Mouse (Mus musculus): ENCODE data around the gene Macrod2. TPM values are rescaled to one million over a fixed set of nuclear protein-coding genes. Genes with fewer than 3 reads are reported as not detected.

Gene Macrod2
- polyA plus RNA-seq, 1 experiment from 2014 or later = 34.8 TPM

DNA sequence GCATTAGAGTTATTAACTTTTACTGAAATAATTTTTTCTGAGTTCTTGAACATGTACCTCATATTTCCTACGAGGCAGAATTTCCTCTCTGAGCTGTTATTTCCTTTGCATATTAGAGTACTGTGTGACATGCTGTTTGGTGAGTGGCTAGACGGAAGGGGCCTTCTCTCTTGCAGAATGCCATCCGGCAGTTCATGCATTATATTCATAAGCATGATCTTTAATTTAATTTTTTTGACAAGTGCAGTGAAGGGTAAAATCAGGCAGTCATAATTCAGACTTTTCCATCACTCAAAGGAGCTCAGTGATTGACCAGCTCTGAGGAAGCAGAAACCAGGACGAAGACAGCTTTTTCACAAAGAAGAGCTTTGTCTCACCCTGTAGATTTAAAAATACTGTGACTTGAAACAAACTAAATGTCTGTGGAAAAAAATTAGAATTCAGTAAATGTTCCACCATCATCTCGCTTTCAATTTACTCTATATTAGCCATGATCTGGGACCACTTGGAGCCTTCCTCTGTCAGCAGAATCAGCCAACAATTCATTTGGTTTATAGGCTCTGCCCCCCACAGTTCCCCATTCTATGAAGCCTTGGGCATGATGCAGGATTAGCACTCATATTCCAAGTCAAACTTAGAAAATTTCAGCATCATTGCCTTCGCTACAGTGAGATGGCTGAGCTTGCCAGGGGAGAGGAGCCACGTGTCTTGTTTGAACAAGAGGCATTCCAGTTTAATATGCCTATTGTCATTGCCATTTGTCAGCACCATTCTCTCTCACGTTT, 1827.2 kb downstream of the Macrod2 start:
- no peak for ATAC-seq (replicated peaks; ENCODE audit: low FRiP score)
- Histone ChIP-seq H3K36me3 (no peaks in the 10 kb centered on the region), H3K27me3 (no peaks in the 10 kb centered on the region), H3K9me3 (replicated peaks) (no peaks in the 10 kb centered on the region), H3K4me3 (replicated peaks) (no peak overlapping the region), H3K4me1 (no peaks in the 10 kb centered on the region), H3K27ac (no peak overlapping the region), H3K4me2 (no peak overlapping the region), H3K9ac (no peak overlapping the region)
- WGBS = 65% methylated on average over 8 of the region's 8 CpGs

DNA sequence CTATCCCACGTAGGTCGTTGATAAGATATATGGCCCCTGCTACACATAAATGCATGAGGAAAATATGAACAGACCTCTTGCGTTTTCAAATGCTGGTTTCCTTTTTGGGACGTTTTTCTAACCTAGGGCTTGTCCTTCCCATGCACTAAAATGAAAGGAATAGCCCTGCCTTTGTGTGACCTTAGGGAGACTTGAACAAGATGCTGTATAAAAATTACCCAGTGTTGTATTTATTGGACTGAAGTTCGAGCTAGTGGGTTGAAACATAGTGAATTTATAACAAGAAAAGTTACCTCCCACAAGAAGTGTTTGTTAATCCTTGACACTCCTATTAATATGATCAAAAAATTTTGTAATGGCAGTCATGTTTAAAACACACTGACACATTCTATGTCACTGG, 1827.8 kb downstream of the Macrod2 start:
- WGBS = 37% methylated on average over 5 of the region's 5 CpGs
- Histone ChIP-seq H3K4me3 (replicated peaks) (no peak overlapping the region), H3K9me3 (replicated peaks) (no peaks in the 10 kb centered on the region), H3K27me3 (no peaks in the 10 kb centered on the region), H3K9ac (no peak overlapping the region), H3K4me1 (no peaks in the 10 kb centered on the region), H3K4me2 (no peak overlapping the region), H3K27ac (no peak overlapping the region), H3K36me3 (no peaks in the 10 kb centered on the region)
- no peak for ATAC-seq (replicated peaks; ENCODE audit: low FRiP score)

DNA sequence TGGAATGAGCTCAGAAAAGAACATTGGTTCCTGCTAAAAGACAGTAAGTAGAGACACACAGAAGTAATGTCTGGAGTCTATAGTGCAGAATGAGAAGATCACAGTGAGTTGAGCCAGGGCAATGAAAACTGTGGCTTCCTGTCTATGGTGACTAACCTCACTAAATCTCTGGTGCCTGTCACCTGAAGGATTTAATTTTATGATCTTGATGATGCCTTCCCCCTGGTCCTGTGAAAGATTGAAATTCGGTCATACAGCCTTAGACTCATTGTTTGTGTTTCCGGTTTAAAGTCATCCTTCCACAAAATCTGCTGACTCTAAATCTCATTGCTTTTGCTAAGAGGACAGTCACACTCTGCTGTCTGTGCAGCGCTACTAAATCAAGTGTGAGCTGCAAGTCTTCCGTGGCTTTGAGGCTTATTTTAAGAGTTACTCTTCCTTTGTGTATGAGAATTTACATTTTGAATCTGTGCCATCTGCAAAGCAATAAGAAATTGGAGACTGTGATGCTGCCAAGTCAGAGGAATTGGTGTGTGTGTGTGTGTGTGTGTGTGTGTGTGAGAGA, 1836.0 kb downstream of the Macrod2 start:
- Histone ChIP-seq H3K4me3 (replicated peaks) (no peak overlapping the region), H3K36me3 (no peaks in the 10 kb centered on the region), H3K4me2 (no peak overlapping the region), H3K27ac (no peak overlapping the region), H3K9ac (no peak overlapping the region), H3K27me3 (no peaks in the 10 kb centered on the region), H3K9me3 (replicated peaks) (no peaks in the 10 kb centered on the region), H3K4me1 (0 out of 2 replicates have a peak, but pooled peaks cover 4% of the 10 kb centered on the region)
- WGBS = 25% methylated on average over 4 of the region's 4 CpGs
- ATAC-seq (replicated peaks; ENCODE audit: low FRiP score) = no peak

DNA sequence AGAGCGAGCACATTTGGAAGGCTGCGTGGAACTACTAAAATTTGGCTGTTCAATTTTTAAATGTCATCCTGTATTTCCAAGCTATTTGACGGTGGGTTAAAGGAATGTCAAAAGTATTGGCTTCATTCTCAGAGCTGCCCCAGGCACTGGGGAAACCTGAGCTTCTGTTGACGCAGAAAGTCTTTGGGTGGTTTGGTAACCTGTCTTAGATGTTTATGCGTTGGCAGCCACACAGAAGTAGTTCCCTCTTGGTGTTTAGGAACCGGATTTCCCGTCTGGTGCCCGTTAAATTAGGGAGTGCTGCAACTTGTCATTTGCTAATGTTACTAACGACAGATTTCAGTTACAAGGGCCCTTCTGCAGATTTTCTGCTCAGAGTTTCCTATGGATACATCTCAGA, 1837.7 kb downstream of the Macrod2 start:
- WGBS = 50% methylated on average over 9 of the region's 9 CpGs

GRCm38 (mm10) chr2:142243483-142243882, 1848.4 kb downstream of the Macrod2 start:
- no peaks in the 10 kb centered on the region for H3K9me3 ChIP-seq (replicated peaks)
- H3K4me3 ChIP-seq (replicated peaks) = no peak overlapping the region
- WGBS = 82% methylated on average over 4 of the region's 4 CpGs
- no peaks in the 10 kb centered on the region for H3K36me3 ChIP-seq
- ATAC-seq (replicated peaks; ENCODE audit: low FRiP score) = no peak
- H3K9ac ChIP-seq = no peak overlapping the region
- H3K27ac ChIP-seq = no peak overlapping the region
- no peaks in the 10 kb centered on the region for H3K4me1 ChIP-seq
- no peak overlapping the region for H3K4me2 ChIP-seq
- no peaks in the 10 kb centered on the region for H3K27me3 ChIP-seq

More for the DNA sequence above, 1837.7 kb downstream of the Macrod2 start:
- Histone ChIP-seq H3K4me1 (0 out of 2 replicates have a peak, but pooled peaks cover 4% of the 10 kb centered on the region), H3K36me3 (no peaks in the 10 kb centered on the region), H3K4me3 (replicated peaks) (no peak overlapping the region), H3K4me2 (no peak overlapping the region), H3K27ac (no peak overlapping the region), H3K9me3 (replicated peaks) (no peaks in the 10 kb centered on the region), H3K27me3 (no peaks in the 10 kb centered on the region), H3K9ac (no peak overlapping the region)
- no peak for ATAC-seq (replicated peaks; ENCODE audit: low FRiP score)

- Histone ChIP-seq H3K9ac (no peak overlapping the region), H3K4me3 (replicated peaks) (no peak overlapping the region), H3K36me3 (no peaks in the 10 kb centered on the region), H3K9me3 (replicated peaks) (no peaks in the 10 kb centered on the region), H3K27ac (no peak overlapping the region), H3K27me3 (no peaks in the 10 kb centered on the region), H3K4me1 (no peaks in the 10 kb centered on the region), H3K4me2 (no peak overlapping the region)
- peak; percentile 75 for ATAC-seq (replicated peaks; ENCODE audit: low FRiP score)
- 28% methylated on average over 4 of the region's 4 CpGs for WGBS
Observed at GRCm38 (mm10) chr2:142250383-142250782, 1855.3 kb downstream of the Macrod2 start.

DNA sequence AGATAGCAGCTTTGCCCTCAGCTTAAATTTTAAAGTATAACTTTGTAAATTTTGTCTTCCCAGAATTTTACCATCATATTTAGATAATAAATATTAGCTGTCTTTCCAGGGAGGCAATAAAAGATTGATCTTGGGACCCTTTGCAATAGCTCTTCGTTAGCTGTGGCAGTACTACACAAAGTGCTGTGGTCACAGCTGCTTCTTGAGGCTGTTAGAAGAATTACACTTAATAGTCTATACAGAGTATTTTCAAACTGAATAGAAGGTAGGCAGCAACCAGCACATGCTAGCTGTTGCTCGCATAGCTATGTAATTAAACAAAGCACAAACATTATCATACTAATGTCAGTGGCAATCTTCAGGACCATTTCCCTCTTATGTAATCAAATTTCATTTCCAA, 1856.4 kb downstream of the Macrod2 start:
- ATAC-seq (replicated peaks; ENCODE audit: low FRiP score) = no peak
- Histone ChIP-seq H3K36me3 (no peaks in the 10 kb centered on the region), H3K27ac (no peak overlapping the region), H3K9me3 (replicated peaks) (no peaks in the 10 kb centered on the region), H3K4me3 (replicated peaks) (no peak overlapping the region), H3K4me2 (no peak overlapping the region), H3K9ac (no peak overlapping the region), H3K4me1 (no peaks in the 10 kb centered on the region), H3K27me3 (no peaks in the 10 kb centered on the region)
- 81% methylated on average over 2 of the region's 2 CpGs for WGBS

- no peak overlapping the region for H3K4me3 ChIP-seq (replicated peaks)
- WGBS = 17% methylated on average over 11 of the region's 11 CpGs
- no peak overlapping the region for H3K9ac ChIP-seq
- H3K4me2 ChIP-seq = no peak overlapping the region
- no peaks in the 10 kb centered on the region for H3K9me3 ChIP-seq (replicated peaks)
- H3K4me1 ChIP-seq = no peaks in the 10 kb centered on the region
- no peaks in the 10 kb centered on the region for H3K27me3 ChIP-seq
- H3K36me3 ChIP-seq = no peaks in the 10 kb centered on the region
- ATAC-seq (replicated peaks; ENCODE audit: low FRiP score) = peak; percentile 70
- H3K27ac ChIP-seq = no peak overlapping the region
Observed at GRCm38 (mm10) chr2:142253913-142254312, 1858.8 kb downstream of the Macrod2 start.

DNA sequence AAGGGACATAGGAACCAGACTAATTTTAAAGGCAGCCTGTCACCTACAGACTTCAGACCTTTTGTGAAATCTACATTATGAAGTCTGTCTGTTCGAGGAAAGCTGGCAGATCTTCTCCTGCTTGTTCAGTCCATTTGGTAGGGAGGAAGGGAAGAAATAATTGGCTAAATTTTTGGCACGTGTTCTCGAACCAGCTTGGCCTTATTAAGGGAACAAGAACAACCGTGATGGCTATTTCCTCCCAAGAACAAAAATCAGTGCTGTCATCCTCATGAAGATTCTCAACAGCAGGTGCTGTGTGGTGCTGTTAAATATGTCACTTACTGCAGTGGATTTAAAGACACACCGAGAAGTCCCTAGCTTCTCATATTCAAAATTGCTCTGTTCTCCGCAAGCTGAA, 1859.5 kb downstream of the Macrod2 start:
- H3K27me3 ChIP-seq = no peaks in the 10 kb centered on the region
- no peak overlapping the region for H3K4me3 ChIP-seq (replicated peaks)
- no peaks in the 10 kb centered on the region for H3K9me3 ChIP-seq (replicated peaks)
- ATAC-seq (replicated peaks; ENCODE audit: low FRiP score) = no peak
- H3K9ac ChIP-seq = no peak overlapping the region
- no peaks in the 10 kb centered on the region for H3K36me3 ChIP-seq
- H3K4me1 ChIP-seq = no peaks in the 10 kb centered on the region
- H3K4me2 ChIP-seq = no peak overlapping the region
- WGBS = 86% methylated on average over 6 of the region's 6 CpGs
- H3K27ac ChIP-seq = no peak overlapping the region

DNA sequence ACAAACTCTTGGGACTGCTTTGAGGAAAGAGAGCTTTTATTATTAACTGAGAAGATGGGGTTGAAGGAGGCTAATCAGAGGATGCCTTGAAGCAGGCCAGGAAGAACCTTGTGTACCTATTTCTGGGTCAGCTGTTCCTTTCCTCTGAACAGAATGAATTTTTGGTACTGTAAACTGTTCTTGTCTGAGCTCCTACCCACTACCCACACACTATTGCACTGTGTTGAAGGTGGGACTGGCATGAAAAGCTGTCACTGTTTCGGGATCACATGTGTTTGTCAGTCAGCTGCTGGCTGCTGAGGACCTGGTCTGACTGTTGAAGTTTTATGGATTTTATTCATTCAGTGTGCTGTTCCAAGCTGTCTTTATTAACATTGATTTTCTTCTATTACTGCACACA, 1862.4 kb downstream of the Macrod2 start:
- Histone ChIP-seq H3K9ac (no peak overlapping the region), H3K4me1 (no peaks in the 10 kb centered on the region), H3K27me3 (no peaks in the 10 kb centered on the region), H3K9me3 (replicated peaks) (no peaks in the 10 kb centered on the region), H3K36me3 (no peaks in the 10 kb centered on the region), H3K4me2 (no peak overlapping the region), H3K27ac (no peak overlapping the region), H3K4me3 (replicated peaks) (no peak overlapping the region)
- WGBS = 95% methylated on average over 1 of the region's 1 CpGs
- no peak for ATAC-seq (replicated peaks; ENCODE audit: low FRiP score)

DNA sequence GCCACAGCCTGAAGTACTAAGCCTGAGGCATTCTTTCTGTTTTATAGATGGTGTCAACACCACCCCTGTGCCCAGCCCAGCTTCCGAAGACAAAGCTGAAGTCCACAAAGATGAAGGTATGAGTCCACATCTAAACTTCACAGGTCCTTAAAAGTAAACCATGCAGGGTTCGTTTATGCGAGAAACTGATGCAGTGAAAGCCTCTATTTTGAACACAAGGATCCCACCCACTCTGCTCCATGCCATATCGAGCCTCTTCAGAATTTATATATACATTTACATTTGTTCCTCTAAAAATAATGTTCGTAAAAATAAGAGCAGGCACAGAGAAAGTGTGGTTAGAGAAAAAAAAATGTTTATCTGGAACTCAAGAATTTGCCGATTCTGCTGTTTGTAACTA, 1865.9 kb downstream of the Macrod2 start:
- Histone ChIP-seq H3K27ac (no peak overlapping the region), H3K9me3 (replicated peaks) (no peaks in the 10 kb centered on the region), H3K4me1 (no peaks in the 10 kb centered on the region), H3K9ac (no peak overlapping the region), H3K27me3 (no peaks in the 10 kb centered on the region), H3K4me2 (no peak overlapping the region), H3K4me3 (replicated peaks) (no peak overlapping the region), H3K36me3 (no peaks in the 10 kb centered on the region)
- no peak for ATAC-seq (replicated peaks; ENCODE audit: low FRiP score)
- WGBS = 88% methylated on average over 6 of the region's 6 CpGs

GRCm38 (mm10) chr2:142264697-142265096, 1869.6 kb downstream of the Macrod2 start:
- Histone ChIP-seq H3K4me3 (replicated peaks) (no peak overlapping the region), H3K27me3 (no peaks in the 10 kb centered on the region), H3K9me3 (replicated peaks) (no peaks in the 10 kb centered on the region), H3K36me3 (no peaks in the 10 kb centered on the region), H3K9ac (no peak overlapping the region), H3K27ac (no peak overlapping the region), H3K4me2 (no peak overlapping the region), H3K4me1 (no peaks in the 10 kb centered on the region)
- WGBS = 85% methylated on average over 2 of the region's 2 CpGs
- no peak for ATAC-seq (replicated peaks; ENCODE audit: low FRiP score)

DNA sequence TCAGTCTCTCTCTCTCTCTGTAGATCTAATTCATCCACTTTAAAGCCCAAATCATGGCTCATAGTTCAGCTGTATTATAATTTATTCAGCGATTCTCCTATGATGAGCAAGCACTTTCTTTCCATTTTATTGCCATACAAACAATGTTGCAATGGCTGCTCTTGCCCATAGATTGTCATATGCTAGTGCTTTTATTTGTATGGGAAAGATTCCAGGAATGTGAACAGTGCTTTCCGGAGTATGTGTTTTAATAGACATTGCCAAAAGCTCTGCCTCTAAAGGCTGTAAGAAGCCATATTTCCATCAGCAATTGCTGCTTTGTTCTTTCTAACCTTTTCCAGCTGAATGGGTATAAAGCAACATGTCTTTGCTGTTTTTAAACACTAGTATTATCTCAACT, 1872.7 kb downstream of the Macrod2 start:
- Histone ChIP-seq H3K4me2 (no peak overlapping the region), H3K27ac (no peak overlapping the region), H3K9ac (no peak overlapping the region), H3K27me3 (no peaks in the 10 kb centered on the region), H3K4me1 (no peaks in the 10 kb centered on the region), H3K4me3 (replicated peaks) (no peak overlapping the region), H3K36me3 (no peaks in the 10 kb centered on the region), H3K9me3 (replicated peaks) (no peaks in the 10 kb centered on the region)
- WGBS = 67% methylated on average over 2 of the region's 2 CpGs
- ATAC-seq (replicated peaks; ENCODE audit: low FRiP score) = no peak

Measured in kidney, embryonic 15.5 days (tissue).